Mouse (Mus musculus) bone marrow macrophage, adult 2 months (primary cell): ENCODE measurements at regions not wholly inside any gene's neighbourhood (a gene's known extent, or its start where the extent isn't known, plus 50 kb on each side); places are given as distances from the start of the nearest gene placed in this dataset.
"Not testable (repeated sequence)": the region's sequence is repeated elsewhere in the genome, so short reads cannot be mapped to it uniquely, and the experiment has no call there.

Source experiments
- CTCF ChIP-seq: IDR thresholded peaks from 2 replicates; pipeline ENCODE4 v1.5.1; 2012; ENCODE audit warnings: low read depth, mild to moderate bottlenecking, low read length, moderate library complexity
- POLR2A ChIP-seq: IDR thresholded peaks from 2 replicates; pipeline ENCODE4 v1.6.1; 2012; ENCODE audit warnings: mild to moderate bottlenecking, low read depth, low read length, borderline replicate concordance

DNA sequence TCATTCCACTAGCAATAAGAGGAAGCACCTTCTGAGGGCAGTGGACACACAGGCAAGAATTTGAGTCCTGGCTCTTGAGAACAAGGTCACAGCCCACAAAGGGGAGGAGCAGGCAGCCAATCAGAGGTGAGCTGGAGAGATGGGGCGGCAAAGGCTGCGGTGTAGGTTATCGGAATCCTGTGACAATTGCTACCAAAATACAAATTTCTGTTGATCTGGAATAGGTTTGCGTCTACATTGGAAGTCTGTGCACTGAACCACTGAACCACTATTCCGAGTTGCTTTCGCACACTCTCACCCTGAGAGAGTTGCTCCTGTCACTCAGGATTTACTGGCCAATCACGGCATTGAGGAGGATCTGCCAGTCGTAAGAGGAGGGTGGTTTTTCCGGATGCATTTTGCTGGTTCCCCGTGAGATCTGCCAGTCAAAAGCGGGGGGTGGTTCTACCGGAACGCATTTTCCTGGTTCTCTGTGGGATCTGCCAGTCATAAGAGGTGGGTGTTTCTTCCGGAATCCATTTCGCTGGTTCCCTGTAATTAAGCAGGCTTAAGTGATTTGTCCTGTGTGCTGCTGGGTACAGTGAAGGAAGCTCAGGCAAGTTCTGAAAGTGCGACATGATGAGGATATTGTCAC is 59.2 kb upstream of the Zfp960 start:
- TF ChIP-seq POLR2A, CTCF: not testable (repeated sequence)
